Mouse (Mus musculus) kidney, adult 18-20 months (tissue): ENCODE data around the gene Rln1.

Source experiments
- DNase-seq: peaks from one replicate; pipeline ENCODE4 v3.0.0; 2021

Rln1 gene

DNA sequence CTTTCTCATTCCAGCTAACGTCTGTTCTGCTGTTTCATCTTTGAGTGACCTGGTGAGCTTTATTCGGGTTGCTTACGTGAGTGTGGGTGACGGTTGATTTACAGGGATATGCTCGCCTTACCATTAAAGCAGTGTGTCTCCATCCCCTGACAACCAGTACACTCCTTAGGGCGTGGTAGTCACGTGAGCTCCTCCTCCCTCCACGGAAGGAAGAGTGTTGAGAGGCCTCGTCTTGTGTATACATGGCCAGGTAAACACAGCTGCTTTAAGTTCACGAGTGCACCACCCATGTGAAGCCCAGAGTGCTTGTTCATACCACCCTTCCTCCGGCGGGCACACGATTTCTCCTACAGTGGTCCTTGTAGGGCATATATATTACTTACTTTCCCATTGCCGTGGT lies 42.9 kb downstream of the Rln1 start:
- DNase-seq, result no peak

DNA sequence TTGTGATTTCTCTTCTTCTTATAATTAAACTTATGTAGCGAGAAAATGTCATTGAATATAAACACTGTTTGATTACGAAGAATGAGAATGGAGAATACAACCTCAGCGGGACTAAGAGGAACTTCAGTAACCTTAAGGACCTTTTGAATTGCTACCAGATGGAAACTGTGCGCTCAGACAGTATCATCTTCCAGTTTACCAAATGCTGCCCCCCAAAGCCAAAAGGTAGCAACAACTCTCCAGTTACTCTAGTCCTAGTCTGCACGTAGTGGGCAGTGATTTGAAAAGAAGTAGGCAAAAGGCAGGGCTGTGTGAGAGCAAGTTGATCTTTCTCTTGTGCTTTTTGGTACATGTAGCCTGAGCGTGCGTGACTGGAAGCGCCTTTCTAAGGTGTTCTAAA lies 46.6 kb downstream of the Rln1 start:
- DNase-seq, result no peak

DNA sequence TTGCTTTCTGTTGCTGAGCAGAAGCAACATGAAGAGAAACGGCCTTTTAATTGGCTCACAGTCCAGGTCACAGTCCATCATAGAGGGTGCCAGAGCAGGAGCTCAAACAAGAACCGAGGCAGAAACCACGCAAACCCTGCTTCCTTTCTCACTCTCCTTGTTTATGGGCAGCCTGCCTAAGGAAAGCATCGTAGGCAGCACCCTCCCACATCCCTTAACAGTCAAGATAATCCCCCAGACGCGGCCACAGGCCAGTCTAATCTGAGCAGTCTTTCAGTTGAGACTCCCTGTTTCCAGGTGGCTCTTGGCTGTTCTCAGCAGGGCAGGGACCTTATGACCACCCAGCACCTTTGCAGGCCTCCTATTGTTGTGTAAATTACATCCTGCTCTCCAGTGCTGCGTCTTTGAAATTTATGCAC lies 49.0 kb downstream of the Rln1 start:
- peak; percentile 37 for DNase-seq
